Comparison of ENCODE assay signal across 8 mouse cellular contexts in the genomic region with DNA sequence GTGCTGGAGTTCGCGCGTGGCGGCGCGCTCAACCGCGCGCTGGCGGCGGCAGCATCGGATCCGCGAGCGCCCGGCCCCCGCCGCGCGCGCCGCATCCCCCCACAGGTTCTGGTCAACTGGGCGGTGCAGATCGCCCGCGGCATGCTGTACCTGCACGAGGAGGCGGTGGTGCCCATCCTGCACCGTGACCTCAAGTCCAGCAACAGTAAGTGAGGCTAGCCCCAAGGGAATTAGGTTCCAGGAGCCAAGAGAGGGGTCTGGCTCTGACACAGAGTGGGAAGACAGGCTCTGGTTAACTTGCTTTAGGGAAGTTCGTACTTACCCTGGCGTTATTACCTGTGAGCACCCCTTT. TPM values are rescaled to one million over a fixed set of nuclear protein-coding genes. Genes with fewer than 3 reads are reported as not detected.
DNase-seq lines count a peak whose midpoint lies in the region; ATAC-seq and TF ChIP-seq lines count a peak whose summit lies in the region.

No protein-coding gene starts in this region.

- no peak for ATAC-seq in heart, embryonic 15.5 days (replicated peaks; ENCODE audit: insufficient number of reproducible peaks, insufficient read depth, low FRiP score, low read depth)
- ATAC-seq in embryonic facial prominence, embryonic 13.5 days (ENCODE audit: insufficient number of reproducible peaks, insufficient read depth, low FRiP score, low TSS enrichment, low read depth): no peak
- no peak for ATAC-seq in intestine, postnatal 0 days
- 0 out of 2 replicates have a peak, but pooled peaks have one; percentile 24 for ATAC-seq in midbrain, embryonic 15.5 days (replicated peaks)

- no peak for TF ChIP-seq CTCF in intestine, postnatal 0 days (IDR thresholded peaks at IDR 0.05; ENCODE audit: low read depth)

- peak overlapping the region; percentile 94 for H3K4me2 ChIP-seq in heart, embryonic 15.5 days
- peak overlapping the region; percentile 100 for H3K4me2 ChIP-seq in embryonic facial prominence, embryonic 13.5 days
- H3K4me2 ChIP-seq in intestine, postnatal 0 days (replicated peaks; ENCODE audit: low read depth): peak overlapping the region; percentile 85
- H3K4me2 ChIP-seq in midbrain, embryonic 15.5 days: peak overlapping the region; percentile 99

- no peak for DNase-seq in heart, adult 18-20 months
- no peak for DNase-seq in left cerebral cortex, adult 9 months (ENCODE audit: low spot score in 2 of 2)
- no peak for DNase-seq in urinary bladder, adult 18-20 months (ENCODE audit: low spot score in 2 of 2)
- no peak for DNase-seq in frontal cortex, postnatal 25 days (ENCODE audit: low spot score in 2 of 2)

- no peaks in the 10 kb centered on the region for H3K36me3 ChIP-seq in heart, embryonic 15.5 days
- no peaks in the 10 kb centered on the region for H3K36me3 ChIP-seq in embryonic facial prominence, embryonic 13.5 days
- no peaks in the 10 kb centered on the region for H3K36me3 ChIP-seq in intestine, postnatal 0 days (ENCODE audit: control insufficient read depth, insufficient read depth)
- no peaks in the 10 kb centered on the region for H3K36me3 ChIP-seq in midbrain, embryonic 15.5 days (replicated peaks)

- H3K9me3 ChIP-seq in heart, embryonic 15.5 days (replicated peaks): no peaks in the 10 kb centered on the region
- no peaks in the 10 kb centered on the region for H3K9me3 ChIP-seq in embryonic facial prominence, embryonic 13.5 days
- no peaks in the 10 kb centered on the region for H3K9me3 ChIP-seq in intestine, postnatal 0 days (ENCODE audit: control insufficient read depth)
- no peaks in the 10 kb centered on the region for H3K9me3 ChIP-seq in midbrain, embryonic 15.5 days

- peak overlapping the region; percentile 37 for H3K9ac ChIP-seq in heart, embryonic 15.5 days
- H3K9ac ChIP-seq in embryonic facial prominence, embryonic 13.5 days: peak overlapping the region; percentile 64
- H3K9ac ChIP-seq in intestine, postnatal 0 days (ENCODE audit: low read depth, low read length): peak overlapping the region; percentile 74
- peak overlapping the region; percentile 59 for H3K9ac ChIP-seq in midbrain, embryonic 15.5 days

- H3K27ac ChIP-seq in heart, embryonic 15.5 days: no peak overlapping the region
- H3K27ac ChIP-seq in embryonic facial prominence, embryonic 13.5 days: no peak overlapping the region
- H3K27ac ChIP-seq in intestine, postnatal 0 days (ENCODE audit: low read depth, low read length): peak overlapping the region; percentile 94
- no peak overlapping the region for H3K27ac ChIP-seq in midbrain, embryonic 15.5 days

- peak overlapping the region; percentile 55 for H3K4me3 ChIP-seq in heart, embryonic 15.5 days
- peak overlapping the region; percentile 57 for H3K4me3 ChIP-seq in embryonic facial prominence, embryonic 13.5 days
- H3K4me3 ChIP-seq in intestine, postnatal 0 days (ENCODE audit: low read depth, low read length): peak overlapping the region; percentile 68
- peak overlapping the region; percentile 63 for H3K4me3 ChIP-seq in midbrain, embryonic 15.5 days

- H3K27me3 ChIP-seq in heart, embryonic 15.5 days: peaks cover 62% of the 10 kb centered on the region
- H3K27me3 ChIP-seq in embryonic facial prominence, embryonic 13.5 days: peaks cover 73% of the 10 kb centered on the region
- peaks cover 15% of the 10 kb centered on the region for H3K27me3 ChIP-seq in intestine, postnatal 0 days (replicated peaks; ENCODE audit: control insufficient read depth, insufficient read depth, low read length)
- peaks cover 51% of the 10 kb centered on the region for H3K27me3 ChIP-seq in midbrain, embryonic 15.5 days (replicated peaks)

- peaks cover 18% of the 10 kb centered on the region for H3K4me1 ChIP-seq in heart, embryonic 15.5 days (replicated peaks)
- peaks cover 17% of the 10 kb centered on the region for H3K4me1 ChIP-seq in embryonic facial prominence, embryonic 13.5 days
- H3K4me1 ChIP-seq in intestine, postnatal 0 days (replicated peaks; ENCODE audit: control insufficient read depth, insufficient read depth, low read length): no peaks in the 10 kb centered on the region
- peaks cover 20% of the 10 kb centered on the region for H3K4me1 ChIP-seq in midbrain, embryonic 15.5 days

- WGBS in heart, embryonic 15.5 days: 5% methylated on average over 31 of the region's 31 CpGs
- 3% methylated on average over 29 of the region's 31 CpGs for WGBS in embryonic facial prominence, embryonic 13.5 days
- WGBS in intestine, postnatal 0 days: 1% methylated on average over 25 of the region's 31 CpGs
- 2% methylated on average over 31 of the region's 31 CpGs for WGBS in midbrain, embryonic 15.5 days

RNA-seq across cellular contexts. Expression of a gene that starts 1.0 kb away (rescaled TPM):
- polyA plus RNA-seq in heart, embryonic 15.5 days (2015; fragmentation: Nextera tagmentation; extraction: Ambion mirVana): 0.14 and 0.27 TPM in 2 replicates
- under 1 TPM; 0.67 to 0.89 TPM for total RNA-seq in heart, adult 18-20 months (2021)
- 0.10 and 0.14 TPM in 2 replicates for polyA plus RNA-seq in embryonic facial prominence, embryonic 13.5 days (2015; fragmentation: Nextera tagmentation; extraction: Ambion mirVana)
- 4.5 and 5.1 TPM in 2 replicates for polyA plus RNA-seq in intestine, postnatal 0 days (2015; fragmentation: Nextera tagmentation; extraction: Ambion mirVana)
- polyA plus RNA-seq in midbrain, embryonic 15.5 days (2015; fragmentation: Nextera tagmentation; extraction: Ambion mirVana): 0.60 and 0.72 TPM in 2 replicates

RNA-seq across cellular contexts. Expression of a gene that starts 13.1 kb away (rescaled TPM):
- 0.15 and 0.42 TPM in 2 replicates for polyA plus RNA-seq in heart, embryonic 15.5 days (2015; fragmentation: Nextera tagmentation; extraction: Ambion mirVana)
- under 1 TPM; 0.50 to 0.80 TPM for total RNA-seq in heart, adult 18-20 months (2021)
- 0.17 and 0.37 TPM in 2 replicates for polyA plus RNA-seq in embryonic facial prominence, embryonic 13.5 days (2015; fragmentation: Nextera tagmentation; extraction: Ambion mirVana)
- 0.04 and 0.29 TPM in 2 replicates for polyA plus RNA-seq in intestine, postnatal 0 days (2015; fragmentation: Nextera tagmentation; extraction: Ambion mirVana)
- polyA plus RNA-seq in midbrain, embryonic 15.5 days (2015; fragmentation: Nextera tagmentation; extraction: Ambion mirVana): 6.2 and 7.5 TPM in 2 replicates
